Comparison of ENCODE assay signal across 8 mouse cellular contexts in the genomic region with DNA sequence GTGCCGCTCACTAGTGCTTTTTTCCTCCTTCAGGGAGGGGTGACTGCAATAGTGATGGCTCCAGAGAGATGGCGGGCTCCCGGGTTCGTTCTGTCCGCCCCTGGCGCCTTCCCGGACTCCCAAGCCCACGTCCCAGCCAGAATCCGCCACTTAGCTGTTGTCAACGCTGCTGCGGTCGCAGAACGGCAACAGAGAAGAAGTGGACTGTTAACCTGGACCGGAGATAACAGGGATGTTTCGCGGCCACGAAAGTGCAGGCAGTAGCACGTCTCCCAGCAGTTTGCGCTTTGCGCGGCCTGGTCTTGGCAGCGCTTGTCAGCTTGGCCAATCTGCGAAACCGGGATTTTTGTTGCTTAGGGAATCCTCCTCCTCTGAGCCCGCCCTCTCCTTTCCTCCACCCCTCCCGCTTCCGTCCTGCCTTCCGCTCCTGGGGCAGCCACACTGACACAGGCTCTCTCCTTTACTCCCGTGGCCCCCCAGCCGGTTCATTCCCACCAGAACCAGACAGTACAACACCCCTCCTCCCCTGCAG. TPM values are rescaled to one million over a fixed set of nuclear protein-coding genes. Genes with fewer than 3 reads are reported as not detected.
A peak's percentile ranks its signal among the peaks of the same experiment; 100 is the strongest.
DNase-seq lines count a peak whose midpoint lies in the region; ATAC-seq and TF ChIP-seq lines count a peak whose summit lies in the region.

Gene Spin4 (minus strand): TSS at position 322 of the 532 bp plus-strand sequence.

- ATAC-seq in heart, embryonic 13.5 days (ENCODE audit: extremely low read depth, insufficient number of reproducible peaks, low FRiP score, low TSS enrichment) = peak; percentile 86
- peak; percentile 97 for ATAC-seq in kidney, embryonic 16.5 days (ENCODE audit: low FRiP score, low TSS enrichment)
- peak; percentile 94 for ATAC-seq in midbrain, postnatal 0 days (ENCODE audit: low FRiP score)

- 9% methylated on average over 28 of the region's 30 CpGs for WGBS in heart, embryonic 13.5 days
- 20% methylated on average over 27 of the region's 30 CpGs for WGBS in kidney, embryonic 16.5 days
- WGBS in midbrain, postnatal 0 days = 16% methylated on average over 30 of the region's 30 CpGs

- no peak for TF ChIP-seq RAD21 in CH12.LX (IDR thresholded peaks at IDR 0.05; ENCODE audit: low read depth, low read length)

- no peaks in the 10 kb centered on the region for H3K9me3 ChIP-seq in CH12.LX (replicated peaks; ENCODE audit: low read length)
- no peaks in the 10 kb centered on the region for H3K9me3 ChIP-seq in heart, embryonic 13.5 days
- no peaks in the 10 kb centered on the region for H3K9me3 ChIP-seq in kidney, embryonic 16.5 days (ENCODE audit: low read length)
- H3K9me3 ChIP-seq in midbrain, postnatal 0 days (ENCODE audit: low read length) = no peaks in the 10 kb centered on the region

- peak within 1 kb of the TSS; percentile 71 for H3K9ac ChIP-seq in CH12.LX (ENCODE audit: insufficient read depth, low read depth)
- peak within 1 kb of the TSS; percentile 81 for H3K9ac ChIP-seq in heart, embryonic 13.5 days
- H3K9ac ChIP-seq in kidney, embryonic 16.5 days (replicated peaks; ENCODE audit: low read length) = peak within 1 kb of the TSS; percentile 72
- peak within 1 kb of the TSS; percentile 54 for H3K9ac ChIP-seq in midbrain, postnatal 0 days (replicated peaks; ENCODE audit: low read length, poor library complexity, severe bottlenecking)

- peak within 1 kb of the TSS; percentile 58; the same call in 1 of the 2 replicates for H3K27ac ChIP-seq in CH12.LX (ENCODE audit: insufficient read depth, low read depth)
- H3K27ac ChIP-seq in heart, embryonic 13.5 days (replicated peaks) = peak within 1 kb of the TSS; percentile 92
- H3K27ac ChIP-seq in kidney, embryonic 16.5 days (ENCODE audit: low read length) = peak within 1 kb of the TSS; percentile 95
- H3K27ac ChIP-seq in midbrain, postnatal 0 days (ENCODE audit: low read depth, low read length) = peak within 1 kb of the TSS; percentile 77

- H3K4me2 ChIP-seq in CH12.LX (ENCODE audit: insufficient read depth, low read depth, poor library complexity, severe bottlenecking) = peak within 1 kb of the TSS; percentile 17
- peak within 1 kb of the TSS; percentile 73 for H3K4me2 ChIP-seq in heart, embryonic 13.5 days
- H3K4me2 ChIP-seq in kidney, embryonic 16.5 days (replicated peaks; ENCODE audit: low read depth, low read length) = peak within 1 kb of the TSS; percentile 61
- H3K4me2 ChIP-seq in midbrain, postnatal 0 days (ENCODE audit: low read depth, low read length, poor library complexity, severe bottlenecking) = peak within 1 kb of the TSS; percentile 56

- DNase-seq in CH12.LX (ENCODE audit: extremely low read depth) = peak; percentile 35
- DNase-seq in brain, embryonic 18.5 days (ENCODE audit: low read depth, low spot score) = peak; percentile 42
- DNase-seq in fibroblast of lung, adult 2 months (ENCODE audit: low read depth) = peak; percentile 61
- DNase-seq in liver = peak; percentile 71
- DNase-seq in midbrain, postnatal 0 days (ENCODE audit: low spot score) = peak; percentile 86
- DNase-seq in testis, postnatal 10 days (ENCODE audit: low spot score) = peak; percentile 73

- peak within 1 kb of the TSS; percentile 54 to 95 (median 60) for H3K4me3 ChIP-seq in CH12.LX (replicated peaks in 1 of 3; ENCODE audit: low read depth in 2 of 3, low read length in 2 of 3, poor library complexity in 1 of 3)
- H3K4me3 ChIP-seq in heart, embryonic 13.5 days = peak within 1 kb of the TSS; percentile 64
- peak within 1 kb of the TSS; percentile 63 for H3K4me3 ChIP-seq in kidney, embryonic 16.5 days (ENCODE audit: low read length)
- H3K4me3 ChIP-seq in midbrain, postnatal 0 days (ENCODE audit: low read depth, low read length) = peak within 1 kb of the TSS; percentile 46

- H3K79me2 ChIP-seq in CH12.LX (replicated peaks; ENCODE audit: control insufficient read depth, extremely low read depth, insufficient read depth, poor library complexity, severe bottlenecking) = no peaks in the 10 kb centered on the region

- no peak for TF ChIP-seq CTCF in CH12.LX (conservative IDR thresholded peaks at IDR 0.05 in 1 of 2, IDR thresholded peaks at IDR 0.05 in 1 of 2; ENCODE audit: low read depth in 2 of 2, low read length in 2 of 2)
- TF ChIP-seq CTCF in midbrain, postnatal 0 days (IDR thresholded peaks at IDR 0.05) = no peak

- no peaks in the 10 kb centered on the region for H3K4me1 ChIP-seq in CH12.LX (ENCODE audit: control insufficient read depth in 1 of 2, insufficient read depth in 2 of 2)
- H3K4me1 ChIP-seq in heart, embryonic 13.5 days = 0 out of 2 replicates have a peak, but pooled peaks cover 3% of the 10 kb centered on the region
- 0 out of 2 replicates have a peak, but pooled peaks cover 3% of the 10 kb centered on the region for H3K4me1 ChIP-seq in kidney, embryonic 16.5 days (ENCODE audit: insufficient read depth, low read length)
- H3K4me1 ChIP-seq in midbrain, postnatal 0 days (ENCODE audit: insufficient read depth, low read length) = no peaks in the 10 kb centered on the region

- H3K36me3 ChIP-seq in CH12.LX (replicated peaks in 1 of 2; ENCODE audit: control insufficient read depth in 1 of 2, insufficient read depth in 1 of 2, low read length in 1 of 2) = no peaks in the 10 kb centered on the region
- H3K36me3 ChIP-seq in heart, embryonic 13.5 days = no peaks in the 10 kb centered on the region
- no peaks in the 10 kb centered on the region for H3K36me3 ChIP-seq in kidney, embryonic 16.5 days (ENCODE audit: insufficient read depth, low read length)
- no peaks in the 10 kb centered on the region for H3K36me3 ChIP-seq in midbrain, postnatal 0 days (ENCODE audit: insufficient read depth, low read length)

- dilution Hi-C loops in CH12.LX (cut with MboI; ENCODE audit: extremely low pct_ligation_motif_present, extremely low pct_unique_long_range_greater_than_20kb, low sequenced_read_pairs) = no loop called here

- in situ Hi-C loops in CH12.LX (cut with MboI; ENCODE audit: low pct_ligation_motif_present, low pct_unique_long_range_greater_than_20kb, low sequenced_read_pairs) = no loop called here

- no peaks in the 10 kb centered on the region for H3K27me3 ChIP-seq in CH12.LX (replicated peaks)
- no peaks in the 10 kb centered on the region for H3K27me3 ChIP-seq in heart, embryonic 13.5 days (replicated peaks)
- 0 out of 2 replicates have a peak, but pooled peaks cover 13% of the 10 kb centered on the region for H3K27me3 ChIP-seq in kidney, embryonic 16.5 days (ENCODE audit: insufficient read depth, low read length)
- no peaks in the 10 kb centered on the region for H3K27me3 ChIP-seq in midbrain, postnatal 0 days (ENCODE audit: insufficient read depth, low read length)

- TF ChIP-seq EP300 in CH12.LX (IDR thresholded peaks at IDR 0.05; ENCODE audit: low read length) = no peak

- peak; percentile 50; the same call in 1 of the 2 replicates for TF ChIP-seq POLR2A in CH12.LX (IDR thresholded peaks at IDR 0.05; ENCODE audit: low read depth, low read length)

TF ChIP-seq in CH12.LX, 34 proteins besides CTCF, POLR2A, EP300 and RAD21:
- TF ChIP-seq RCOR1 (conservative IDR thresholded peaks at IDR 0.05; ENCODE audit: low read depth, low read length) (no peak), TBP (conservative IDR thresholded peaks at IDR 0.05; ENCODE audit: low read depth, low read length) (0 out of 2 replicates have a peak, but pooled peaks have one; percentile 24), ZMIZ1 (IDR thresholded peaks at IDR 0.05; ENCODE audit: low read depth, low read length) (no peak)
TF ChIP-seq in CH12.LX: peak in this region for 1.

RNA-seq across cellular contexts. Expression of gene Spin4, which starts in this region (rescaled TPM):
- 0.98 and 1.2 TPM in 2 replicates for total RNA-seq in CH12.LX (2012; rRNA removed)
- total RNA-seq in CH12.LX (2014; rRNA removed) = 1.8 and 2.0 TPM in 2 replicates
- 0.33 and 0.41 TPM in 2 replicates for polyA plus RNA-seq in CH12.LX (2012; ENCODE audit: insufficient read length, low read depth)
- polyA plus RNA-seq in heart, embryonic 13.5 days (2015; fragmentation: Nextera tagmentation; extraction: Ambion mirVana) = 4.0 and 4.3 TPM in 2 replicates
- 8.1 and 8.9 TPM in 2 replicates for polyA plus RNA-seq in kidney, embryonic 16.5 days (2015; fragmentation: Nextera tagmentation; extraction: Ambion mirVana)
- total RNA-seq in midbrain, postnatal 0 days (2014; rRNA removed) = 3.7 and 5.5 TPM in 2 replicates
- 2.7 and 3.0 TPM in 2 replicates for polyA plus RNA-seq in midbrain, postnatal 0 days (2015; fragmentation: Nextera tagmentation; extraction: Ambion mirVana)

Comparison
In these comparisons a context has a peak if more than half of its experiments do, and no peak if none do; other contexts are left out.
1. Peak in every context shown above with its lines: DNase-seq, ATAC-seq, H3K4me3 ChIP-seq and H3K27ac ChIP-seq.
2. DNase-seq: peak in every context shown above with its lines; median percentile 86 in midbrain, postnatal 0 days; 73 in testis, postnatal 10 days; 71 in liver; 61 in fibroblast of lung, adult 2 months; 42 in brain, embryonic 18.5 days; 35 in CH12.LX.
3. H3K4me2 ChIP-seq: peak in every context shown above with its lines; median percentile 73 in heart, embryonic 13.5 days; 61 in kidney, embryonic 16.5 days; 56 in midbrain, postnatal 0 days; 17 in CH12.LX.